Mouse (Mus musculus) embryonic facial prominence, embryonic 14.5 days (tissue): ENCODE results near the gene Hagh. TPM values are rescaled to one million over a fixed set of nuclear protein-coding genes. Genes with fewer than 3 reads are reported as not detected.

Experiments
- ATAC-seq: fragments of 200-750 bp; cut with Nextera tagmentation; 2 replicates; pipeline ENCODE4 v1.8.0; 2017; ENCODE audit warnings: low read depth, moderate number of reproducible peaks, moderate TSS enrichment
- DNase-seq: peaks from one replicate; pipeline ENCODE4 v3.0.0-alpha.2; 2015; ENCODE audit warnings: low spot score
- H3K27ac ChIP-seq: fragments of 300-500 bp; sonication (generic); replicated peaks from 2 replicates; pipeline ENCODE4 v1.5.1; 2014; ENCODE audit warnings: low read depth, mild to moderate bottlenecking, low read length, moderate library complexity
- H3K27me3 ChIP-seq: fragments of 300-500 bp; sonication (generic); replicated peaks from 2 replicates; pipeline ENCODE4 v1.6.1; 2014; ENCODE audit warnings: low read length; ENCODE audit not compliant: control insufficient read depth, insufficient read depth
- H3K36me3 ChIP-seq: fragments of 300-500 bp; sonication (generic); 2 replicates; pipeline ENCODE4 v1.6.1; 2014; ENCODE audit warnings: low read length, mixed read lengths; ENCODE audit not compliant: control insufficient read depth, insufficient read depth
- H3K4me1 ChIP-seq: fragments of 300-500 bp; sonication (generic); 2 replicates; pipeline ENCODE4 v1.6.1; 2014; ENCODE audit warnings: antibody characterized with exemption, low read length; ENCODE audit not compliant: control insufficient read depth, insufficient read depth
- H3K4me2 ChIP-seq: fragments of 300-500 bp; sonication (generic); 2 replicates; pipeline ENCODE4 v1.6.1; 2014; ENCODE audit warnings: low read depth, mild to moderate bottlenecking, low read length, moderate library complexity, mixed read lengths
- H3K4me3 ChIP-seq: fragments of 300-500 bp; sonication (generic); 2 replicates; pipeline ENCODE4 v1.5.1; 2014; ENCODE audit warnings: low read depth, mild to moderate bottlenecking, low read length
- H3K9ac ChIP-seq: fragments of 300-500 bp; sonication (generic); 2 replicates; pipeline ENCODE4 v1.6.1; 2014; ENCODE audit warnings: low read depth, mild to moderate bottlenecking, low read length, moderate library complexity, mixed read lengths
- H3K9me3 ChIP-seq: fragments of 300-500 bp; sonication (generic); 2 replicates; pipeline ENCODE4 v1.6.1; 2016; ENCODE audit warnings: low read length; ENCODE audit not compliant: control insufficient read depth
- WGBS: fragments of 180-500 bp; shearing (Covaris S2); extraction: QIAGEN DNeasy Blood & Tissue Kit; methylation state at CpG from one replicate; pipeline ENCODE4 v1.1.7; 2014; 5-methylcytosine and 5-hydroxymethylcytosine counted together
- polyA plus RNA-seq: library from polyadenylated mRNA; unstranded; fragments of >200 nt; fragmentation: Nextera tagmentation; extraction: Ambion mirVana; gene quantifications from 2 replicates; pipeline ENCODE4 v1.2.1, GENCODE M21; 2014

Gene Hagh
- polyA plus RNA-seq, 1 experiment from 2014 or later: 43.3 TPM

GRCm38 (mm10) chr17:24885356-24886133 lies 45.6 kb downstream of the Hagh start:
- H3K4me1 ChIP-seq: peaks cover 15% of the 10 kb centered on the region
- H3K9me3 ChIP-seq: no peaks in the 10 kb centered on the region
- 25% methylated on average over 22 of the region's 22 CpGs for WGBS
- ATAC-seq (no peak), DNase-seq (no peak)
- H3K9ac ChIP-seq: peak overlapping the region; percentile 70
- peak overlapping the region; percentile 90 for H3K4me2 ChIP-seq
- peak overlapping the region; percentile 72 for H3K4me3 ChIP-seq
- H3K27ac ChIP-seq: no peak overlapping the region
- peaks cover 36% of the 10 kb centered on the region for H3K36me3 ChIP-seq
- no peaks in the 10 kb centered on the region for H3K27me3 ChIP-seq

- peak within 1 kb of the TSS; percentile 42; the same call in 1 of the 2 replicates for H3K27ac ChIP-seq
- peak within 1 kb of the TSS; percentile 86 for H3K4me3 ChIP-seq
- peak; percentile 100 for DNase-seq
- no peaks in the 10 kb centered on the region for H3K27me3 ChIP-seq
- H3K4me1 ChIP-seq: peaks cover 15% of the 10 kb centered on the region
- ATAC-seq: peak; percentile 96
- H3K4me2 ChIP-seq: peak within 1 kb of the TSS; percentile 93
- H3K9me3 ChIP-seq: no peaks in the 10 kb centered on the region
- H3K36me3 ChIP-seq: peaks cover 44% of the 10 kb centered on the region
- H3K9ac ChIP-seq: peak within 1 kb of the TSS; percentile 82
- under 1% methylated on average over 58 of the region's 69 CpGs for WGBS
Measured at GRCm38 (mm10) chr17:24886134-24886931, 46.4 kb downstream of the Hagh start, which contains the start of the genes Nubp2 and Spsb3. Gene Nubp2, minus strand, starts transcription at chr17:24886349. Gene Spsb3, plus strand, starts transcription at chr17:24886643.

GRCm38 (mm10) chr17:24886932-24887271 lies 47.0 kb downstream of the Hagh start:
- peak overlapping the region; percentile 82 for H3K9ac ChIP-seq
- H3K9me3 ChIP-seq: no peaks in the 10 kb centered on the region
- H3K4me2 ChIP-seq: peak overlapping the region; percentile 93
- peaks cover 15% of the 10 kb centered on the region for H3K4me1 ChIP-seq
- peak overlapping the region; percentile 86 for H3K4me3 ChIP-seq
- peak; percentile 3; the same call in 1 of the 2 replicates for ATAC-seq
- WGBS: under 1% methylated on average over 18 of the region's 18 CpGs
- peaks cover 48% of the 10 kb centered on the region for H3K36me3 ChIP-seq
- peak overlapping the region; percentile 42; the same call in 1 of the 2 replicates for H3K27ac ChIP-seq
- DNase-seq: no peak
- no peaks in the 10 kb centered on the region for H3K27me3 ChIP-seq

- Histone ChIP-seq H3K4me2 (peak overlapping the region; percentile 93), H3K27ac (no peak overlapping the region), H3K4me3 (peak overlapping the region; percentile 86), H3K4me1 (peaks cover 15% of the 10 kb centered on the region), H3K9ac (peak overlapping the region; percentile 82), H3K36me3 (peaks cover 52% of the 10 kb centered on the region), H3K9me3 (no peaks in the 10 kb centered on the region), H3K27me3 (no peaks in the 10 kb centered on the region)
- WGBS: 61% methylated on average over 18 of the region's 18 CpGs
- DNase-seq (no peak), ATAC-seq (no peak)
Measured at GRCm38 (mm10) chr17:24887291-24888080, 47.5 kb downstream of the Hagh start.

- Histone ChIP-seq H3K9me3 (no peaks in the 10 kb centered on the region), H3K27me3 (no peaks in the 10 kb centered on the region), H3K4me3 (no peak overlapping the region), H3K36me3 (peaks cover 50% of the 10 kb centered on the region), H3K4me2 (no peak overlapping the region), H3K4me1 (peaks cover 16% of the 10 kb centered on the region), H3K27ac (no peak overlapping the region), H3K9ac (peak overlapping the region; percentile 25)
- no peak for DNase-seq
- WGBS: 92% methylated on average over 3 of the region's 3 CpGs
- ATAC-seq: no peak
Measured at GRCm38 (mm10) chr17:24888862-24889261, 48.9 kb downstream of the Hagh start.

GRCm38 (mm10) chr17:24890151-24891092 lies 50.5 kb downstream of the Hagh start:
- H3K27me3 ChIP-seq: no peaks in the 10 kb centered on the region
- DNase-seq (no peak), ATAC-seq (no peak)
- H3K4me1 ChIP-seq: peaks cover 18% of the 10 kb centered on the region
- no peak overlapping the region for H3K4me2 ChIP-seq
- H3K4me3 ChIP-seq: no peak overlapping the region
- no peak overlapping the region for H3K27ac ChIP-seq
- WGBS: 85% methylated on average over 19 of the region's 19 CpGs
- H3K9me3 ChIP-seq: no peaks in the 10 kb centered on the region
- no peak overlapping the region for H3K9ac ChIP-seq
- peaks cover 43% of the 10 kb centered on the region for H3K36me3 ChIP-seq

- Histone ChIP-seq H3K4me3 (no peak overlapping the region), H3K27me3 (no peaks in the 10 kb centered on the region), H3K9ac (no peak overlapping the region), H3K27ac (no peak overlapping the region), H3K36me3 (peaks cover 43% of the 10 kb centered on the region), H3K9me3 (no peaks in the 10 kb centered on the region), H3K4me1 (peaks cover 20% of the 10 kb centered on the region), H3K4me2 (no peak overlapping the region)
- DNase-seq: no peak
- WGBS: 84% methylated on average over 12 of the region's 13 CpGs
- ATAC-seq: no peak
Measured at GRCm38 (mm10) chr17:24891321-24891720, 51.4 kb downstream of the Hagh start.
